Mouse (Mus musculus) heart, embryonic 11.5 days (tissue): ENCODE measurements around the gene Dnaaf3. TPM values are rescaled to one million over a fixed set of nuclear protein-coding genes. Genes with fewer than 3 reads are reported as not detected.
"Not testable (repeated sequence)": the region's sequence is repeated elsewhere in the genome, so short reads cannot be mapped to it uniquely, and the experiment has no call there.

Experiments
- ATAC-seq: fragments of 200-750 bp; cut with Nextera tagmentation; replicated peaks from 2 replicates; pipeline ENCODE4 v1.8.0; 2017; ENCODE audit warnings: moderate library complexity; ENCODE audit not compliant: insufficient number of reproducible peaks, low FRiP score, low TSS enrichment
- H3K27ac ChIP-seq: fragments of 300-500 bp; sonication (generic); 2 replicates; pipeline ENCODE4 v1.5.1; 2014; ENCODE audit warnings: mild to moderate bottlenecking, low read depth, low read length
- H3K27me3 ChIP-seq: fragments of 300-500 bp; sonication (generic); 2 replicates; pipeline ENCODE4 v1.6.1; 2014; ENCODE audit warnings: mild to moderate bottlenecking, low read length, mixed read lengths; ENCODE audit not compliant: control insufficient read depth, insufficient read depth
- H3K36me3 ChIP-seq: fragments of 300-500 bp; sonication (generic); 2 replicates; pipeline ENCODE4 v1.6.1; 2014; ENCODE audit warnings: mild to moderate bottlenecking, low read length, moderate library complexity, mixed read lengths; ENCODE audit not compliant: control insufficient read depth, insufficient read depth
- H3K4me1 ChIP-seq: fragments of 300-500 bp; sonication (generic); 2 replicates; pipeline ENCODE4 v1.6.1; 2014; ENCODE audit warnings: low read length; ENCODE audit not compliant: control insufficient read depth, insufficient read depth
- H3K4me2 ChIP-seq: fragments of 300-500 bp; sonication (generic); 2 replicates; pipeline ENCODE4 v1.6.1; 2014; ENCODE audit warnings: mild to moderate bottlenecking, moderate library complexity
- H3K4me3 ChIP-seq: fragments of 300-500 bp; sonication (generic); 2 replicates; pipeline ENCODE4 v1.5.1; 2014; ENCODE audit warnings: low read depth, low read length
- H3K9ac ChIP-seq: fragments of 300-500 bp; sonication (generic); 2 replicates; pipeline ENCODE4 v1.6.1; 2014; ENCODE audit warnings: mild to moderate bottlenecking, low read depth, low read length, moderate library complexity
- H3K9me3 ChIP-seq: fragments of 300-500 bp; sonication (generic); replicated peaks from 2 replicates; pipeline ENCODE4 v1.6.1; 2016; ENCODE audit warnings: low read length; ENCODE audit not compliant: control insufficient read depth
- WGBS: fragments of 180-500 bp; shearing (Covaris S2); extraction: QIAGEN DNeasy Blood & Tissue Kit; methylation state at CpG from one replicate; pipeline ENCODE4 v1.1.7; 2014; ENCODE audit not compliant: insufficient replicate concordance; 5-methylcytosine and 5-hydroxymethylcytosine counted together
- polyA plus RNA-seq: library from polyadenylated mRNA; unstranded; fragments of >200 nt; fragmentation: Nextera tagmentation; extraction: Ambion mirVana; gene quantifications from 2 replicates; pipeline ENCODE4 v1.2.1, GENCODE M21; 2014

Dnaaf3 gene
- polyA plus RNA-seq, 1 experiment from 2014 or later: 0.19 TPM

DNA sequence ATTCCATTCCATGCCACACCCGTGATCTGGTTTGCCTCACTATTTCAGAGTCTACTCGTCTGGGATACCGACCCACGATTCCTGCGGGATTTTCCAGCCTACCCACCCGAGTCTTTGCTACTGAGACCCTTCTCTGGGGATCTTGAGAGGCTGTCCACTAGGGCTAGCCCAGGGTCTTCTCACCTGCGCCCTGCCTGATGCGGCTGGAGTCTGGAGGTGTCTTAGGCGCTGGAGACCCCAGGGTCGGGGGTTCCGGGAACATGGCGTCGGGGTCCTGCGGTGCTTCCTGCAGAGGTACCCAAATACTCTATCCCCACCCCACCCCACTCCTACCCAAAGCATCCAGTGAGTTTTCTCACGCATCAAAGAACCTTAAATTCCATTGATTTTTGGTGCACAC lies 13.8 kb upstream of the Dnaaf3 start:
- peak; percentile 1; the same call in 1 of the 2 replicates for ATAC-seq
- H3K4me2 ChIP-seq: peak overlapping the region; percentile 61
- H3K4me3 ChIP-seq: no peak overlapping the region
- H3K9me3 ChIP-seq: no peaks in the 10 kb centered on the region
- WGBS: 72% methylated on average over 15 of the region's 15 CpGs
- peaks cover 10% of the 10 kb centered on the region for H3K4me1 ChIP-seq
- no peak overlapping the region for H3K27ac ChIP-seq
- peaks cover 13% of the 10 kb centered on the region for H3K27me3 ChIP-seq
- no peak overlapping the region for H3K9ac ChIP-seq
- H3K36me3 ChIP-seq: no peaks in the 10 kb centered on the region

DNA sequence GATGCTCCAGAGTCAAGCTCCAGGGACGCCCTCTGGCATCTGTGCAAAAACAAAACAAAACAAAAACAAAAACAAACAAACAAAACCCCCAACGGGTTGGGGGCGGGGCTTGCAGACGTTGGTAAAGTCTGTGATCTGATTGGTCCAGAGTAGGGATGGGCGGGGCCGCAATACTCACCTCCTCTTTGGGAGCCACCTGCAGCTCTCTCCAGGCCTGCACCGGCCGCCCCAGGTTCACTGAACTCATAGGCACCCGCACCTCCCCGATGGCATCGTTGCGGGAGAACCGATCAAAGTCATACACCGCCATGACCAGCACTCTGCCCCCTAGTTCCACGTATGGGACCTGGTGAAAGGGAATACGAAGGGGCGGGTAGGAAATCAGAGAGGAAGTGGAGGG lies 9.8 kb upstream of the Dnaaf3 start:
- H3K9ac ChIP-seq: no peak overlapping the region
- 0 out of 2 replicates have a peak, but pooled peaks cover 2% of the 10 kb centered on the region for H3K27me3 ChIP-seq
- ATAC-seq: no peak

DNA sequence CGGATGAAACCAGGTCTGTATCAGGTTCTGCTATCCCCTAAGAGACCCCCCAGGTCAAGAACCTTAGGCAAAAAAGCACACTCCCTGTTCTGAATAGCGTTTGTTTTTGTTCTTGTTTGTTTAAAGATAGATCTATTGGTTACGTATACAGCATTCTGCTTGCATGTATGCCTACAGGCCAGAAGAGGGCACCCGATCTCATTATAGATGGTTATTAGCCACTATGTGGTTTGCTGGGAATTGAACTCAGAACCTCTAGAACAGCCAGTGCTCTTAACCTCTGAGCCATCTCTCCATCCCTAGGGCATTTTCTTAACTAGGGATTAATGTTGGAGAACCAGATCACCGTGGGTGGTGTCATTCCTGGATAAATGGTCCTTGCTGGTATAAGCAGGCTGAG lies 9.1 kb upstream of the Dnaaf3 start:
- no peak overlapping the region for H3K4me2 ChIP-seq
- peaks cover 2% of the 10 kb centered on the region; the same call in 1 of the 2 replicates for H3K4me1 ChIP-seq
- no peak overlapping the region for H3K27ac ChIP-seq
- H3K4me3 ChIP-seq: no peak overlapping the region
- H3K36me3 ChIP-seq: no peaks in the 10 kb centered on the region
- H3K9ac ChIP-seq: no peak overlapping the region
- no peaks in the 10 kb centered on the region for H3K9me3 ChIP-seq
- ATAC-seq: no peak
- WGBS: 57% methylated on average over 5 of the region's 5 CpGs
- H3K27me3 ChIP-seq: no peaks in the 10 kb centered on the region

More for the DNA sequence above, 9.8 kb upstream of the Dnaaf3 start:
- H3K4me3 ChIP-seq: no peak overlapping the region
- H3K27ac ChIP-seq: no peak overlapping the region
- H3K4me2 ChIP-seq: no peak overlapping the region
- H3K4me1 ChIP-seq: peaks cover 6% of the 10 kb centered on the region
- WGBS: 31% methylated on average over 17 of the region's 17 CpGs
- no peaks in the 10 kb centered on the region for H3K36me3 ChIP-seq
- no peaks in the 10 kb centered on the region for H3K9me3 ChIP-seq

DNA sequence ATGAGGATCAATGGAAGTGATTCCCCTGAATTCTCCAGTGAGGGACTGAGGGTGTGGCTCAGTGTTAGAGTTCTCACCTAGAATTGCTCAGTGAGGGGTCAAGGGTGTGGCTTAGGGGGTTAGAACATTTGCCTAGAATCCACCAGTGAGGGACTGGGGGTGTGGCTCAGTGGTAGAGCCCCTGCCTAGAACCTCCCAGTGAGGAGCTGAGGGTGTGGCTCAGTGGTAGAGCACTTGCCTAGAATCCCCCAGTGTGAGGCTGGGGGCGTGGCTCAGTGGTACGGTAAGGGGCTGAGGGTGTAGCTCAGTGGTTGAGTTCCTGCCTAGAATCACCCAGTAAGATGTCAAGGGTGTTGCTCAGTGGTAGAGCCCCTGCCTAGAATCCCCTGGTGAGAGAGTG lies 6.8 kb upstream of the Dnaaf3 start:
- Histone ChIP-seq H3K36me3 (no peaks in the 10 kb centered on the region), H3K9me3 (no peaks in the 10 kb centered on the region), H3K4me1 (no peaks in the 10 kb centered on the region), H3K9ac (no peak overlapping the region), H3K27ac (no peak overlapping the region), H3K27me3 (no peaks in the 10 kb centered on the region), H3K4me2 (no peak overlapping the region), H3K4me3 (no peak overlapping the region)
- 66% methylated on average over 2 of the region's 2 CpGs for WGBS
- ATAC-seq: no peak

DNA sequence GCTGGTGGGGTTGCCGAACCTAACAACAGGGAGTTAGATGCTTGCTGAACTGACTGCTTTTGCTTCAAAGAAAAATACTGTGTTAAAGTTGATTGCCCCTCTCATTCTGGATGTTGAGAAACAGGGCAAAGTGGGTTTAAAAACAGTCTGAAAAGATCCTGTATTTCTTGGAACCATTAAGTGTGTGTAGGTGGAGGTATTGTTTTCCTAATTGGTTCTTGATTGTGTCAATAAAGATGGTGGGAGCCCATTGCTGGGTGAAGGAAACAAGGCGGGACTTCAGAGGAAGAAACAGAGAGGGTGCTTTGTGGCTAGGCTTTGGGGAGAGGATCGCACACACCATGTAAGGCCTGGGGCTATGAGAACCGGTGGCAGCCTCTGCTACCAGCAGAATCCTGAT lies 4.9 kb upstream of the Dnaaf3 start:
- Histone ChIP-seq H3K4me3 (no peak overlapping the region), H3K36me3 (no peaks in the 10 kb centered on the region), H3K9me3 (no peaks in the 10 kb centered on the region), H3K27me3 (no peaks in the 10 kb centered on the region), H3K27ac (no peak overlapping the region), H3K9ac (no peak overlapping the region), H3K4me1 (no peaks in the 10 kb centered on the region), H3K4me2 (no peak overlapping the region)
- WGBS: 41% methylated on average over 4 of the region's 4 CpGs
- ATAC-seq: no peak

DNA sequence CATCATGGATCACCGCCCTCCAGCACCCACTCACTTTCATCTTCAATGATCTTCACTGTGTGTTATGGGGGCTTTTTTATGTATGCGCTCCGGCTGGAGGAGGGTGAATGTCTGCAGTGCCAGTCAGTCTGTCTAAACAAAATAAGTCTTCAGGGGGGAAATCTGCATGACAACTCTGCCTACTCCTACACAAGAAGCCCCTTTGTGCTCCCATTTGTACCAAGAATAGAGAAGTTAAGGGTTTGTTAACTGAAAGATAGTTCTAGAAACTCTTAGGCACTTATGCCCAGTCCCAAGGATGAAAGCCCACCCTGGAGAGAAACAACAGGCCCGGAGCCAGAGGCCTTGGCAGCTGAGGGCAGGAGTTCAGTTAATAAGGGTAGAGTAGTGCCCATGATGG lies 4.1 kb upstream of the Dnaaf3 start:
- H3K36me3 ChIP-seq: no peaks in the 10 kb centered on the region
- no peak overlapping the region for H3K4me2 ChIP-seq
- H3K4me1 ChIP-seq: no peaks in the 10 kb centered on the region
- no peaks in the 10 kb centered on the region for H3K27me3 ChIP-seq
- H3K9me3 ChIP-seq: no peaks in the 10 kb centered on the region
- no peak overlapping the region for H3K4me3 ChIP-seq
- whole genome bisulfite sequencing: 91% methylated on average over 4 of the region's 4 CpGs
- ATAC-seq: no peak
- H3K27ac ChIP-seq: no peak overlapping the region
- no peak overlapping the region for H3K9ac ChIP-seq

DNA sequence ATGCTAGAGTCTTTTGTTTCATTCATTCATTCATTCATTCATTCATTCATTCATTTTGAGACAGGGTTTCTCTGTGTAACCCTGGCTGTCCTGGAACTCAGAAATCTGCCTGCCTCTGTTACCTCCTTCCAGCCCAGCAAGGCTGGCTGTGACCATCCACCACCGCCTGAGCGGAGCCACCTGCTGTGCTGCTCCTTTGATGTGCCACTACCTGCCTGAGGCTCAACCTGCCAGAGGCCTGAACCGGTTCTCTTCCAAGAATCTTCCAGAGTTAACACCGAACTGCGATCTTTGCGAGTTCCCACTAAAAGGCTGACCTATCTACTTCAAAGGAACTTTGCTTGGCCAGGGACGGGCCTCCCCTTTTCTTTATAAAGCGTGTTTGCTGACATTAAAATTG lies 2.1 kb downstream of the Dnaaf3 start:
- WGBS: 30% methylated on average over 7 of the region's 8 CpGs
- not testable (repeated sequence) for ATAC-seq

DNA sequence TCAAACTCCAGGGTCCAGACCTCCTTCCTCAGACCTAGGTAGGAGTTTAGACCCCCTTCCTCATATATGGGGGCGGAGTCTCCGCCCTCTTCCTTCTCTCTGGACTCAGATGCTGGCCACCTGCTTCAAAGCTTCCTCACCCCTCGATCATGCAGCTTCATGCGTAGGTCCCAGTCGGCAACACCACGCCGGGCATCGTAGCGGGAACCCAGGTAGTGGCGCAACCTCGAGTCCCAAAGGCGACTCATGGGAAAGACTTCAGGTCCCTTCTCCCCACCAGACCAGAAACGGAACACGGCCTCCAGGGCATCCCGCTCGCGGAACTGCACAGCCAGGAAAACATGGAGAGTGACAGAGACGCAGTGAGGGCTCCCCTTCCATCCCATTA lies 5.0 kb downstream of the Dnaaf3 start:
- H3K4me1 ChIP-seq: peaks cover 10% of the 10 kb centered on the region
- H3K9ac ChIP-seq: no peak overlapping the region
- no peaks in the 10 kb centered on the region for H3K9me3 ChIP-seq
- H3K27ac ChIP-seq: no peak overlapping the region
- no peaks in the 10 kb centered on the region for H3K36me3 ChIP-seq
- 42% methylated on average over 18 of the region's 18 CpGs for WGBS
- no peak overlapping the region for H3K4me3 ChIP-seq
- no peak for ATAC-seq
- H3K27me3 ChIP-seq: peaks cover 16% of the 10 kb centered on the region
- H3K4me2 ChIP-seq: peak overlapping the region; percentile 71

More for the DNA sequence above, 2.1 kb downstream of the Dnaaf3 start:
- H3K4me3 ChIP-seq, H3K36me3 ChIP-seq, H3K9ac ChIP-seq, H3K4me1 ChIP-seq, H3K27ac ChIP-seq, H3K4me2 ChIP-seq, H3K9me3 ChIP-seq: not testable (repeated sequence)
- peaks cover 16% of the 10 kb centered on the region for H3K27me3 ChIP-seq
